Mouse (Mus musculus): ENCODE results near the gene Sec13.

Sec13 gene

GRCm38 (mm10) chr6:113712718-113713117 is 27.8 kb downstream of the Sec13 start:
- no peak for DNase-seq (ENCODE audit: low spot score)

GRCm38 (mm10) chr6:113697222-113698205 is 43.0 kb downstream of the Sec13 start:
- peak; percentile 44 for DNase-seq (ENCODE audit: low spot score)

GRCm38 (mm10) chr6:113696582-113697221 is 43.8 kb downstream of the Sec13 start, which contains the start of gene Tatdn2:
TSS of gene Tatdn2 (plus strand) at chr6:113697050.
- DNase-seq (ENCODE audit: low spot score): peak; percentile 95

GRCm38 (mm10) chr6:113695766-113696355 is 44.7 kb downstream of the Sec13 start:
- DNase-seq (ENCODE audit: low spot score): no peak

GRCm38 (mm10) chr6:113695203-113695602 is 45.3 kb downstream of the Sec13 start:
- DNase-seq (ENCODE audit: low spot score): no peak

- DNase-seq (ENCODE audit: low spot score): no peak
Measured at GRCm38 (mm10) chr6:113693377-113693776, 47.2 kb downstream of the Sec13 start.

- no peak for DNase-seq (ENCODE audit: low spot score)
Measured at GRCm38 (mm10) chr6:113692661-113693133, 47.8 kb downstream of the Sec13 start.

GRCm38 (mm10) chr6:113691084-113691462 is 49.5 kb downstream of the Sec13 start:
- no peak for DNase-seq (ENCODE audit: low spot score)

GRCm38 (mm10) chr6:113690400-113691083 is 50.0 kb downstream of the Sec13 start:
- peak; percentile 72 for DNase-seq (ENCODE audit: low spot score)

- peak; percentile 35 for DNase-seq (ENCODE audit: low spot score)
Measured at GRCm38 (mm10) chr6:113690008-113690399, 50.5 kb downstream of the Sec13 start.

- no peak for DNase-seq (ENCODE audit: low spot score)
Measured at GRCm38 (mm10) chr6:113686551-113687125, 53.9 kb downstream of the Sec13 start.

- DNase-seq (ENCODE audit: low spot score): no peak
Measured at GRCm38 (mm10) chr6:113683081-113683825, 57.3 kb downstream of the Sec13 start.

GRCm38 (mm10) chr6:113681271-113681670 is 59.3 kb downstream of the Sec13 start:
- DNase-seq (ENCODE audit: low spot score): peak; percentile 77

GRCm38 (mm10) chr6:113679993-113680566 is 60.5 kb downstream of the Sec13 start:
- DNase-seq (ENCODE audit: low spot score): no peak

- DNase-seq (ENCODE audit: low spot score): no peak
Measured at GRCm38 (mm10) chr6:113678246-113679012, 62.1 kb downstream of the Sec13 start.
